ENCODE assay signal across 29 mouse cellular contexts in genomic region chr5:132268351-132268967, GRCm38 (mm10).
A peak's percentile ranks its signal among the peaks of the same experiment; 100 is the strongest.
DNase-seq lines count a peak whose midpoint lies in the region; ATAC-seq and TF ChIP-seq lines count a peak whose summit lies in the region.
"Had no signal": no experiment of that assay in that cellular context is flagged by ENCODE, and none has a peak within 500 bp of the region (broad histone marks: within the 10 kb centered on the region; RNA-seq: fewer than 3 reads in every experiment).

No protein-coding gene starts in this region.

- ATAC-seq in forebrain, embryonic 15.5 days (replicated peaks), result no peak
- ATAC-seq in midbrain, postnatal 0 days (ENCODE audit: low FRiP score), result no peak
- peak; percentile 43; the same call in 1 of the 2 replicates for ATAC-seq in midbrain, embryonic 13.5 days
- ATAC-seq: hindbrain, postnatal 0 days; intestine, embryonic 15.5 days; liver, embryonic 12.5 days; liver, postnatal 0 days; Patski had no signal

- H3K4me1 ChIP-seq in forebrain, embryonic 10.5 days, result peaks cover 55% of the 10 kb centered on the region
- H3K4me1 ChIP-seq in forebrain, embryonic 15.5 days, result peaks cover 72% of the 10 kb centered on the region
- H3K4me1 ChIP-seq in midbrain, embryonic 10.5 days, result peaks cover 52% of the 10 kb centered on the region
- H3K4me1 ChIP-seq in midbrain, postnatal 0 days (ENCODE audit: insufficient read depth, low read length), result peaks cover 9% of the 10 kb centered on the region; the same call in 1 of the 2 replicates
- peaks cover 45% of the 10 kb centered on the region for H3K4me1 ChIP-seq in midbrain, embryonic 13.5 days (replicated peaks)
- H3K4me1 ChIP-seq: stomach, embryonic 15.5 days had no signal

- H3K4me2 ChIP-seq in forebrain, embryonic 15.5 days (replicated peaks), result no peak overlapping the region
- H3K4me2 ChIP-seq in midbrain, postnatal 0 days (ENCODE audit: low read depth, low read length, poor library complexity, severe bottlenecking), result no peak overlapping the region
- H3K4me2 ChIP-seq in midbrain, embryonic 13.5 days (replicated peaks), result no peak overlapping the region
- H3K4me2 ChIP-seq: heart, embryonic 11.5 days; hindbrain, embryonic 12.5 days; intestine, embryonic 15.5 days; liver, embryonic 12.5 days; stomach, embryonic 15.5 days had no signal

- no peak for DNase-seq in forebrain, embryonic 10.5 days (ENCODE audit: extremely low spot score, low spot score)
- DNase-seq in midbrain, embryonic 10.5 days (ENCODE audit: low spot score), result peak; percentile 26
- no peak for DNase-seq in midbrain, postnatal 0 days (ENCODE audit: low spot score)
- DNase-seq in adrenal gland, postnatal 14 days, result no peak
- no peak for DNase-seq in embryo, embryonic 10.5 days (ENCODE audit: low spot score)
- DNase-seq in spleen, postnatal 10 days (ENCODE audit: low spot score in 2 of 2), result no peak
- DNase-seq: adrenal gland, postnatal 10 days; cerebellum, adult 8-10 months; cerebellum, postnatal 36 days; heart, postnatal 36 days; kidney, adult 2 months; kidney, postnatal 36 days; left cerebral cortex, postnatal 4 days; liver, postnatal 0 days; lung, postnatal 36 days; retina, postnatal 1 day; right cerebral cortex, postnatal 14 days; thymus, postnatal 14 days had no signal

- WGBS in forebrain, embryonic 10.5 days, result 32% methylated on average over 6 of the region's 6 CpGs
- WGBS in forebrain, embryonic 15.5 days, result 35% methylated on average over 6 of the region's 6 CpGs
- WGBS in midbrain, embryonic 10.5 days, result 27% methylated on average over 6 of the region's 6 CpGs
- 34% methylated on average over 6 of the region's 6 CpGs for whole genome bisulfite sequencing in midbrain, postnatal 0 days
- WGBS in midbrain, embryonic 13.5 days, result 27% methylated on average over 6 of the region's 6 CpGs

- no peak overlapping the region for H3K4me3 ChIP-seq in forebrain, embryonic 10.5 days
- no peak overlapping the region for H3K4me3 ChIP-seq in forebrain, embryonic 15.5 days
- no peak overlapping the region for H3K4me3 ChIP-seq in midbrain, embryonic 10.5 days
- no peak overlapping the region for H3K4me3 ChIP-seq in midbrain, postnatal 0 days (ENCODE audit: low read depth, low read length)
- no peak overlapping the region for H3K4me3 ChIP-seq in midbrain, embryonic 13.5 days (replicated peaks)
- H3K4me3 ChIP-seq: hindbrain, embryonic 12.5 days; intestine, embryonic 15.5 days; layer of hippocampus, adult 2 months; liver, embryonic 12.5 days; stomach, embryonic 15.5 days had no signal

- H3K9ac ChIP-seq in forebrain, embryonic 15.5 days (replicated peaks), result no peak overlapping the region
- no peak overlapping the region for H3K9ac ChIP-seq in midbrain, postnatal 0 days (replicated peaks; ENCODE audit: low read length, poor library complexity, severe bottlenecking)
- H3K9ac ChIP-seq in midbrain, embryonic 13.5 days (replicated peaks), result no peak overlapping the region
- H3K9ac ChIP-seq: hindbrain, embryonic 12.5 days; intestine, embryonic 15.5 days; liver, embryonic 12.5 days; liver, postnatal 0 days; stomach, embryonic 15.5 days had no signal

- no peaks in the 10 kb centered on the region for H3K9me3 ChIP-seq in forebrain, embryonic 10.5 days
- H3K9me3 ChIP-seq in forebrain, embryonic 15.5 days, result no peaks in the 10 kb centered on the region
- no peaks in the 10 kb centered on the region for H3K9me3 ChIP-seq in midbrain, embryonic 10.5 days (replicated peaks)
- no peaks in the 10 kb centered on the region for H3K9me3 ChIP-seq in midbrain, postnatal 0 days (ENCODE audit: low read length)
- no peaks in the 10 kb centered on the region for H3K9me3 ChIP-seq in midbrain, embryonic 13.5 days
- H3K9me3 ChIP-seq: hindbrain, embryonic 12.5 days; intestine, embryonic 15.5 days; liver, embryonic 12.5 days; stomach, embryonic 15.5 days had no signal

- no peaks in the 10 kb centered on the region for H3K36me3 ChIP-seq in forebrain, embryonic 10.5 days (replicated peaks)
- no peaks in the 10 kb centered on the region for H3K36me3 ChIP-seq in forebrain, embryonic 15.5 days
- H3K36me3 ChIP-seq in midbrain, embryonic 10.5 days, result no peaks in the 10 kb centered on the region
- no peaks in the 10 kb centered on the region for H3K36me3 ChIP-seq in midbrain, postnatal 0 days (ENCODE audit: insufficient read depth, low read length)
- H3K36me3 ChIP-seq in midbrain, embryonic 13.5 days, result no peaks in the 10 kb centered on the region
- H3K36me3 ChIP-seq: G1E; hindbrain, embryonic 12.5 days; intestine, embryonic 15.5 days; liver, embryonic 12.5 days; stomach, embryonic 15.5 days had no signal

- H3K27me3 ChIP-seq in forebrain, embryonic 10.5 days (ENCODE audit: poor library complexity, severe bottlenecking), result peaks cover 9% of the 10 kb centered on the region; the same call in 1 of the 2 replicates
- H3K27me3 ChIP-seq in forebrain, embryonic 15.5 days, result no peaks in the 10 kb centered on the region
- H3K27me3 ChIP-seq in midbrain, embryonic 10.5 days (ENCODE audit: low read depth, poor library complexity, severe bottlenecking), result peaks cover 80% of the 10 kb centered on the region
- no peaks in the 10 kb centered on the region for H3K27me3 ChIP-seq in midbrain, postnatal 0 days (ENCODE audit: insufficient read depth, low read length)
- peaks cover 17% of the 10 kb centered on the region; the same call in 1 of the 2 replicates for H3K27me3 ChIP-seq in midbrain, embryonic 13.5 days
- H3K27me3 ChIP-seq: hindbrain, embryonic 12.5 days; intestine, embryonic 15.5 days; liver, embryonic 12.5 days; Patski; stomach, embryonic 15.5 days had no signal

- H3K27ac ChIP-seq in forebrain, embryonic 10.5 days, result peak overlapping the region; percentile 53; the same call in 1 of the 2 replicates
- H3K27ac ChIP-seq in forebrain, embryonic 15.5 days (replicated peaks), result no peak overlapping the region
- no peak overlapping the region for H3K27ac ChIP-seq in midbrain, embryonic 10.5 days (replicated peaks)
- no peak overlapping the region for H3K27ac ChIP-seq in midbrain, postnatal 0 days (ENCODE audit: low read depth, low read length)
- no peak overlapping the region for H3K27ac ChIP-seq in midbrain, embryonic 13.5 days
- H3K27ac ChIP-seq: hindbrain, embryonic 12.5 days; hindbrain, postnatal 0 days; intestine, embryonic 15.5 days; layer of hippocampus, adult 2 months; liver, embryonic 12.5 days; stomach, embryonic 15.5 days had no signal

- no peak for TF ChIP-seq CTCF in midbrain, postnatal 0 days (IDR thresholded peaks at IDR 0.05)
